Mouse (Mus musculus) embryonic facial prominence, embryonic 13.5 days (tissue): Measurements from ENCODE around the gene Naxd. TPM values are rescaled to one million over a fixed set of nuclear protein-coding genes. Genes with fewer than 3 reads are reported as not detected.
A peak's percentile ranks its signal among the peaks of the same experiment; 100 is the strongest.
"Not testable (repeated sequence)": the region's sequence is repeated elsewhere in the genome, so short reads cannot be mapped to it uniquely, and the experiment has no call there.

Experiments
- ATAC-seq: fragments of 200-750 bp; cut with Nextera tagmentation; 2 replicates; pipeline ENCODE4 v1.8.0; 2017; ENCODE audit warnings: low read depth; ENCODE audit not compliant: insufficient number of reproducible peaks, insufficient read depth, low FRiP score, low TSS enrichment
- H3K27ac ChIP-seq: fragments of 300-500 bp; sonication (generic); 2 replicates; pipeline ENCODE4 v1.5.1; 2015; ENCODE audit warnings: moderate library complexity, mild to moderate bottlenecking, inconsistent platforms
- H3K27me3 ChIP-seq: fragments of 300-500 bp; sonication (generic); 2 replicates; pipeline ENCODE4 v1.6.1; 2015; ENCODE audit warnings: mild to moderate bottlenecking, inconsistent platforms
- H3K36me3 ChIP-seq: fragments of 300-500 bp; sonication (generic); 2 replicates; pipeline ENCODE4 v1.6.1; 2015; ENCODE audit warnings: mild to moderate bottlenecking, inconsistent platforms
- H3K4me1 ChIP-seq: fragments of 300-500 bp; sonication (generic); 2 replicates; pipeline ENCODE4 v1.6.1; 2015; ENCODE audit warnings: inconsistent platforms
- H3K4me2 ChIP-seq: fragments of 300-500 bp; sonication (generic); 2 replicates; pipeline ENCODE4 v1.6.1; 2015; ENCODE audit warnings: moderate library complexity, mild to moderate bottlenecking, inconsistent platforms
- H3K4me3 ChIP-seq: fragments of 300-500 bp; sonication (generic); 2 replicates; pipeline ENCODE4 v1.5.1; 2015; ENCODE audit warnings: mild to moderate bottlenecking, inconsistent platforms
- H3K9ac ChIP-seq: fragments of 300-500 bp; sonication (generic); 2 replicates; pipeline ENCODE4 v1.6.1; 2015; ENCODE audit warnings: mild to moderate bottlenecking, inconsistent platforms
- H3K9me3 ChIP-seq: fragments of 300-500 bp; sonication (generic); 2 replicates; pipeline ENCODE4 v1.6.1; 2016; ENCODE audit warnings: inconsistent platforms
- WGBS: fragments of 180-500 bp; shearing (Covaris S2); methylation state at CpG from one replicate; pipeline ENCODE4 v1.1.7; 2015; ENCODE audit warnings: mixed read lengths; 5-methylcytosine and 5-hydroxymethylcytosine counted together
- polyA plus RNA-seq: library from polyadenylated mRNA; unstranded; fragments of >200 nt; fragmentation: Nextera tagmentation; extraction: Ambion mirVana; gene quantifications from 2 replicates; pipeline ENCODE4 v1.2.1, GENCODE M21; 2015

Naxd gene
- polyA plus RNA-seq, 1 experiment from 2014 or later, result 134 TPM

DNA sequence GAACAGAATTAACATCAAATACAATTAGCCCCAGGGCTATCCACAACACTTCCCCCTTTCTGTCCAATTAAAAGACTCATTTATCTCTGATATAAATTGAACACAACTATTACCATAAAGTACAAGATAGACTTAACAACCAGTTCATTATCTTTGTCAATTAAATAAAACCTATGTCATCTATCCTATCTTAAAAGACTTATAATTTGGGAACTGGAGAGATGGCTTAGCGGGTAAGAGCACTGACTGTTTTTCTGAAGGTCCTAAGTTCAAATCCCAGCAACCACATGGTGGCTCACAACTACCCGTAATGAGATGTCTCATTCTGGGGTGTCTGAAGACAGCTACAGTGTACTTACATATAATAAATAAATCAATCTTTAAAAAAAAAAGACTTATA is 5.0 kb upstream of the Naxd start:
- not testable (repeated sequence) for H3K4me2 ChIP-seq, H3K36me3 ChIP-seq, H3K27ac ChIP-seq, H3K9ac ChIP-seq, H3K4me3 ChIP-seq, H3K4me1 ChIP-seq, H3K9me3 ChIP-seq, ATAC-seq
- WGBS, result 85% methylated on average over 2 of the region's 2 CpGs
- peaks cover 36% of the 10 kb centered on the region for H3K27me3 ChIP-seq

GRCm38 (mm10) chr8:11498281-11498680 is 975 bp downstream of the Naxd start:
- no peak for ATAC-seq

DNA sequence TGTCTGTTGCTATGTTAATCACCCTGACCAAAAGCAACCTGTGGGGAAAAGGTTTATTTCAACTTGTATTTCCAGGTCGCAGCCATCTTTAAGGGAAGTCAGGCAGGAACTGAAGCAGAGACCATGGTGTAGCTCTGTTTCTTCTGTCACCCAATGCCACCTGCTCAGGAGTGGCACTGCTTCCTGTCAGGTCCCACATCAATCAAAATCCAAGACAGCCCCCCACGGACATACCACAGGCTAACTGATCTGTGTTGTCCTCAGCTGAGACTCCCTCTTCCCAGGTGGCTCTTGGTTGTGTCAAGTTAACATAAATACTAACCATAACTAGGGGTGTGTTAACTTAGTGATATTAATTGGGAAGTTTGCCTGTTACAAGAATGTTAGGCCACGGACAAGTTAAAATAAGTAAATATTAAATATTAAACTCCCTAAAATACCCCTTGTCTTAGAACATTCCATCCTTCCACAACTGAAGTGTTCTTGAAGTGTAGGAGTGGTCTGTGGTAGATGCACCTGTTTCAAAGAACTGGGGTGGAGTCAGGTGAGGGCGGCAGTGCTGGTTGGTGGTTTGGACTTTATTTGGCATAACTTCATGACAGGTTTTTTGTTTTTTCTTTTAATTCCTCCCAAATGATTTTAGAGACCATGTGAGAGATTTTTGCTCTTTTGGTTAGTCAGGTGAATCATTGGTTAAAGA is 1.6 kb downstream of the Naxd start:
- WGBS, result 86% methylated on average over 4 of the region's 4 CpGs
- 0 out of 2 replicates have a peak overlapping the region, but pooled peaks have one; percentile 84 for H3K4me3 ChIP-seq
- peaks cover 19% of the 10 kb centered on the region for H3K36me3 ChIP-seq
- no peaks in the 10 kb centered on the region for H3K9me3 ChIP-seq
- H3K4me1 ChIP-seq, result peaks cover 18% of the 10 kb centered on the region
- no peak overlapping the region for H3K9ac ChIP-seq
- no peak overlapping the region for H3K27ac ChIP-seq
- ATAC-seq, result no peak
- peak overlapping the region; percentile 89 for H3K4me2 ChIP-seq
- peaks cover 8% of the 10 kb centered on the region for H3K27me3 ChIP-seq

More at GRCm38 (mm10) chr8:11498281-11498680, 975 bp downstream of the Naxd start:
- H3K27ac ChIP-seq, result peak overlapping the region; percentile 73; the same call in 1 of the 2 replicates
- H3K27me3 ChIP-seq, result peaks cover 8% of the 10 kb centered on the region
- H3K36me3 ChIP-seq, result peaks cover 12% of the 10 kb centered on the region
- H3K4me1 ChIP-seq, result peaks cover 18% of the 10 kb centered on the region
- H3K9ac ChIP-seq, result peak overlapping the region; percentile 82
- 72% methylated on average over 12 of the region's 12 CpGs for WGBS
- H3K4me3 ChIP-seq, result peak overlapping the region; percentile 84
- H3K4me2 ChIP-seq, result peak overlapping the region; percentile 89
- H3K9me3 ChIP-seq, result no peaks in the 10 kb centered on the region

DNA sequence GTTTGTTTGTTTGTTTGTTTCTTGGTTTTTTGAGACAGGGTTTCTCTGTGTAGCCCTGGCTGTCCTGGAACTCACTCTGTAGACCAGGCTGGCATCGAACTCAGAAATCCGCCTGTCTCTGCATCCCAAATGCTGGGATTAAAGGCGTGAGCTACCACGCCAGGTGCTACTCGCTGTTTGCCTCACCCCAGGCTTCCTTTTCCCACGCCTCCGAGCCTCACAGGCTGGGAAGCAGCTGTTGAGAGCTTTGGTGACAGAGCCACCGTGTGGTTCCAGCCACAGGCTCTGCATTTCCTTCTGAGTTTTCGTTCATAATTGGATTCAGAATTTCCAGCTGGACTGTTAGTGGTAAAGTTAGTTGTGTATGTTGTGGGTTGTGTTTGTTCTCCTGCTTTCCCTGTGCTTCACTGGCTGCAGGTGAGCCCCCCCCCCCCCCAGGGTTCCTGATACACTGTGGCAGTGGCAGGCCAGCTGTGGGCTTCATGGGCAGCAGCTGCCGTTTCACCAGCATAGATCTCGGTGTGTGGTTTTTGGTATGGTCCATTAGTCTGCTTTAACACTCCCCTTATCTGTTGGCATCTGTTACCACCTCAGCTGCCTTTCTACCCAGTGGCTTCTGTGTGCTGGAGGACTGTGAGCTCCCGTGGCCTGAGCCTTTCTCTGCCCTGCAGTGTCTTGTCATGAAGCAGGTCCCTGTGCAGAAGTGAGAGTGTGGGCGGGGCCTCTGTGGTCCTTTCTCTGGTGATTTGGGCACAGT is 6.3 kb downstream of the Naxd start:
- WGBS, result 84% methylated on average over 13 of the region's 13 CpGs
- Histone ChIP-seq H3K4me3 (no peak overlapping the region), H3K9me3 (no peaks in the 10 kb centered on the region), H3K9ac (no peak overlapping the region), H3K36me3 (peaks cover 63% of the 10 kb centered on the region), H3K27me3 (no peaks in the 10 kb centered on the region), H3K4me1 (peaks cover 13% of the 10 kb centered on the region), H3K27ac (no peak overlapping the region), H3K4me2 (no peak overlapping the region)
- no peak for ATAC-seq

DNA sequence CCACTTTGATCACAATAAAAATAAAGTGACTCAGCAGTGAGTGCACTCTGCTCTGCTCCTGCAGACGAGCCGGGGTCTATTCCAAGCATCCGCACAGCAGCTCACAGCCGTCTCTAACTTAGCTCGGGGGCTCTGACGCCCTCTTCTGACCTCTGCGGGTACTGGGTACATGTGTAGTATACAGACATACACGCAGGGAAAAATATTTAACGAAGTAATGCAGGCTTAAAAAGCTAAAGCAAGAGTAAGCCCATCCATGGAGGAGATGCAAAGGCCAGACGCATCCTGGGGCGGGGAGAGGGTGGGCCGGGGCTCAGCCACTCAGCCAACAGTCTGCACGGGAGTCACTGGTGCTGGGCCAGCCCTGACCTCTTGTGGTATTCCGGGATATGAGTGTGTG is 8.8 kb downstream of the Naxd start:
- peaks cover 12% of the 10 kb centered on the region; the same call in 1 of the 2 replicates for H3K4me1 ChIP-seq

GRCm38 (mm10) chr8:11506802-11507201 is 9.5 kb downstream of the Naxd start:
- 71% methylated on average over 6 of the region's 6 CpGs for WGBS
- ATAC-seq, result no peak

More for the DNA sequence above, 8.8 kb downstream of the Naxd start:
- H3K4me3 ChIP-seq, result no peak overlapping the region
- peaks cover 87% of the 10 kb centered on the region for H3K36me3 ChIP-seq
- 81% methylated on average over 14 of the region's 14 CpGs for WGBS
- no peak for ATAC-seq
- H3K9me3 ChIP-seq, result no peaks in the 10 kb centered on the region
- H3K27ac ChIP-seq, result no peak overlapping the region
- H3K27me3 ChIP-seq, result no peaks in the 10 kb centered on the region
- no peak overlapping the region for H3K9ac ChIP-seq
- no peak overlapping the region for H3K4me2 ChIP-seq

DNA sequence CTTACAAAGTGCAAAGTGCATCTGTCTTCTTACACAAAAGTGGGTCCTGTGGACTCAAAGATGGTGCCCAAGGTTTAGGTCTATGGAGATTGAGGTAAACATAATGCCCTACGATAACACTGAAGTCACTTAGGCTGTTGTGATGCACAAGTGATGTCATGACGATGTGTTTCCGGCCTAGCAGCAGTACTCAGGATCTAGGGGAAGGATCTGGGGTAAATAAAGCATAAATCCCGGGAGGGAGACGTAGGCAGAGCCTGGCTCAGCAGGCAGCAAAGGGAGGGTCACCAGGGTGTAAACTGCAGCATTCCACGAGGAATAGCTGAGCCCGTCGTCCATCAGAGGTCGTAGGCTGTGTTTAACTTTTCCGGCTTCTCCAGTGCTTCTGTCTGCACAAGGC is 11.6 kb downstream of the Naxd start:
- peaks cover 97% of the 10 kb centered on the region for H3K36me3 ChIP-seq
- ATAC-seq, result no peak
- H3K9me3 ChIP-seq, result no peaks in the 10 kb centered on the region

More at GRCm38 (mm10) chr8:11506802-11507201, 9.5 kb downstream of the Naxd start:
- no peaks in the 10 kb centered on the region for H3K9me3 ChIP-seq
- H3K27me3 ChIP-seq, result no peaks in the 10 kb centered on the region
- no peak overlapping the region for H3K4me3 ChIP-seq
- H3K27ac ChIP-seq, result no peak overlapping the region
- no peak overlapping the region for H3K9ac ChIP-seq
- peaks cover 94% of the 10 kb centered on the region for H3K36me3 ChIP-seq
- peaks cover 12% of the 10 kb centered on the region; the same call in 1 of the 2 replicates for H3K4me1 ChIP-seq
- H3K4me2 ChIP-seq, result no peak overlapping the region

DNA sequence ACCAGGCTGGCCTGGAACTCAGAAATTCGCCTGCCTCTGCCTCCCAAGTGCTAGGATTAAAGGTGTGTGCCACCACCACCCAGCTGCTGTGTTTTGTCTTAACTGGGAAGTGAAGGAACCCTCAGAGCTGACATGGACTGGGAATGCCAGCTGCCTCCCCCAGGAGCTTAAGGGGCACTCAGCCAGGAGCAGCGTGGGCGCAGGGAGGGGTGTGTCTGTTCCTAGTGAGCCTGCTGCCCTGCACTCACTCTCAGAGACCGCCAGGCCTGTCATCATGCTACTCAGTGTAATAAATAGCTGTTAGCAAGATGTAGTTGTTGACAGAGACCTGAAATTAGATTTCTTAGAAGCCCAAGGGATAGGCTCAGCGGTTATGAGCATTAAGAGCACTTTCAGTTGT is 13.7 kb downstream of the Naxd start:
- 85% methylated on average over 5 of the region's 5 CpGs for WGBS
- ATAC-seq, result no peak
- peaks cover 97% of the 10 kb centered on the region for H3K36me3 ChIP-seq

More for the DNA sequence above, 11.6 kb downstream of the Naxd start:
- WGBS, result 78% methylated on average over 10 of the region's 10 CpGs
- Histone ChIP-seq H3K9ac (no peak overlapping the region), H3K4me3 (no peak overlapping the region), H3K27ac (no peak overlapping the region), H3K4me2 (no peak overlapping the region), H3K27me3 (no peaks in the 10 kb centered on the region), H3K4me1 (peaks cover 12% of the 10 kb centered on the region; the same call in 1 of the 2 replicates)

GRCm38 (mm10) chr8:11512711-11513110 is 15.4 kb downstream of the Naxd start:
- ATAC-seq, result no peak
- Histone ChIP-seq H3K27me3 (no peaks in the 10 kb centered on the region), H3K4me3 (no peak overlapping the region), H3K27ac (no peak overlapping the region), H3K36me3 (peaks cover 96% of the 10 kb centered on the region), H3K9me3 (no peaks in the 10 kb centered on the region), H3K4me1 (peaks cover 9% of the 10 kb centered on the region; the same call in 1 of the 2 replicates), H3K9ac (no peak overlapping the region), H3K4me2 (no peak overlapping the region)
- 87% methylated on average over 9 of the region's 9 CpGs for WGBS

More for the DNA sequence above, 13.7 kb downstream of the Naxd start:
- H3K4me1 ChIP-seq, result peaks cover 12% of the 10 kb centered on the region; the same call in 1 of the 2 replicates
- H3K4me2 ChIP-seq, result no peak overlapping the region
- no peaks in the 10 kb centered on the region for H3K9me3 ChIP-seq
- no peak overlapping the region for H3K4me3 ChIP-seq
- no peak overlapping the region for H3K27ac ChIP-seq
- no peak overlapping the region for H3K9ac ChIP-seq
- no peaks in the 10 kb centered on the region for H3K27me3 ChIP-seq

- no peak overlapping the region for H3K4me3 ChIP-seq
- H3K4me1 ChIP-seq, result 0 out of 2 replicates have a peak, but pooled peaks cover 5% of the 10 kb centered on the region
- no peak for ATAC-seq
- no peaks in the 10 kb centered on the region for H3K27me3 ChIP-seq
- peaks cover 96% of the 10 kb centered on the region for H3K36me3 ChIP-seq
- WGBS, result 92% methylated on average over 5 of the region's 5 CpGs
- no peak overlapping the region for H3K27ac ChIP-seq
- no peaks in the 10 kb centered on the region for H3K9me3 ChIP-seq
- H3K4me2 ChIP-seq, result no peak overlapping the region
- H3K9ac ChIP-seq, result no peak overlapping the region
Measured at GRCm38 (mm10) chr8:11513247-11513646, 15.9 kb downstream of the Naxd start.

GRCm38 (mm10) chr8:11516292-11516691 is 19.0 kb downstream of the Naxd start:
- no peak for ATAC-seq
- H3K4me2 ChIP-seq, result no peak overlapping the region
- peaks cover 88% of the 10 kb centered on the region for H3K36me3 ChIP-seq

More at GRCm38 (mm10) chr8:11516292-11516691, 19.0 kb downstream of the Naxd start:
- H3K4me3 ChIP-seq, result no peak overlapping the region
- H3K9me3 ChIP-seq, result no peaks in the 10 kb centered on the region
- no peak overlapping the region for H3K9ac ChIP-seq
- H3K27me3 ChIP-seq, result no peaks in the 10 kb centered on the region
- no peak overlapping the region for H3K27ac ChIP-seq
- H3K4me1 ChIP-seq, result no peaks in the 10 kb centered on the region
- WGBS, result 91% methylated on average over 9 of the region's 9 CpGs
